Mouse (Mus musculus) colon, adult 2 months (tissue): ENCODE results near the gene Gpr61. TPM values are rescaled to one million over a fixed set of nuclear protein-coding genes. Genes with fewer than 3 reads are reported as not detected.

Experiments
- polyA plus RNA-seq: library from polyadenylated mRNA; depleted of rRNA; stranded (reverse); fragments of >200 nt; gene quantifications from 2 replicates; pipeline ENCODE4 v1.2.3, GENCODE M21; 2012; rRNA removed

The Gpr61 gene
- 0.07 and 0.09 TPM in 2 replicates for polyA plus RNA-seq

GRCm38 (mm10) chr3:108154656-108155055, at the start of gene Gpr61:
Gene Gpr61 (minus strand): TSS chr3:108154882.

DNA sequence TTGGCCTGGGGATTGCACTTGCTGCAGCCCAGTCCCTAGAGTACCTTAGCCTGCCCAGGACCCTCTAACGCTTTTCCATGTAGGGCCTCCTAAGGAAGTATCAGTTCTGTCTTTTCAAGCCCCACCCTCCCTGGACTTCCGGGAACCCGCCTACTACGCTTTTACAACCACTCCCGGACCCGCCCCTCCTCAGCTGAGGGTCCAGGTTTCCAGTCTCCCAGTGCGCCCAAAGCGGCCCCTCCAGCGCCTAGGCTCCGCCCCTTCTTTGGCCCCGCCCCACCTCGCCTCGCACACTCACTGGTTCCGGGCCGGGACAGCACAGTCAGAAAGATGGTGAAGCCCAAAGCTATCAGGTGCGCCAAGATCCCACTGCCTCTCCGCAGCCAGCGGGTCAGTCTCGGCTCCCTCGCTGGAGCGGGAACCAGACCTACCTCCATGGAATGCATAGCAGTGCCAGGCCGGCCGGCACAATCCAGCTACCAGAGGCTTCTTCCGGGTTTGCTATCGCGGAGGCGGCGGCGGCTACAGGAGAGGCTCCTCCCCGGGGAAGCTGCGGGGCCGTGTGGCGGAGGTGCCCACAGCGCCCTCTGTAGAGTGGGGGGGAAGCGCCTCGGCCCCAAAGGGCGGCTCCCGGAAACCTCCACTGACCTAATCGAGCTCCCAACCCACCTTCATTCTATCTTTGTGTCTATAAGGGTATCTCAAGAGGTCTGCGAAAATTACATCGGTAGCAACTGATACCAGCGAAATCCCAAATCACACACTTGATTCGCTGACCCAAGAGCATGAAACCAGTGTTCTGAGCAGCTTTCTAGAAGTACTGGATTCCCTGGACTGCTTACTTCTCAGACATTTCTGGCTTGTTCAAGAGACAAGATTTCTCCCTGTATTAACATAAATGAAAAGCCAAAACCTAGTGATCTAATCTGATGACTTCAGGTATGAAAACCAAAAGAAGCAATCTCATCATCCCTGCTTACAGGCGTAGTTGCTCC, 45.9 kb upstream of the Gpr61 start, which contains the start of gene Cyb561d1:
Cyb561d1 (minus strand) TSS at position 884 of the 995 bp plus-strand sequence.

DNA sequence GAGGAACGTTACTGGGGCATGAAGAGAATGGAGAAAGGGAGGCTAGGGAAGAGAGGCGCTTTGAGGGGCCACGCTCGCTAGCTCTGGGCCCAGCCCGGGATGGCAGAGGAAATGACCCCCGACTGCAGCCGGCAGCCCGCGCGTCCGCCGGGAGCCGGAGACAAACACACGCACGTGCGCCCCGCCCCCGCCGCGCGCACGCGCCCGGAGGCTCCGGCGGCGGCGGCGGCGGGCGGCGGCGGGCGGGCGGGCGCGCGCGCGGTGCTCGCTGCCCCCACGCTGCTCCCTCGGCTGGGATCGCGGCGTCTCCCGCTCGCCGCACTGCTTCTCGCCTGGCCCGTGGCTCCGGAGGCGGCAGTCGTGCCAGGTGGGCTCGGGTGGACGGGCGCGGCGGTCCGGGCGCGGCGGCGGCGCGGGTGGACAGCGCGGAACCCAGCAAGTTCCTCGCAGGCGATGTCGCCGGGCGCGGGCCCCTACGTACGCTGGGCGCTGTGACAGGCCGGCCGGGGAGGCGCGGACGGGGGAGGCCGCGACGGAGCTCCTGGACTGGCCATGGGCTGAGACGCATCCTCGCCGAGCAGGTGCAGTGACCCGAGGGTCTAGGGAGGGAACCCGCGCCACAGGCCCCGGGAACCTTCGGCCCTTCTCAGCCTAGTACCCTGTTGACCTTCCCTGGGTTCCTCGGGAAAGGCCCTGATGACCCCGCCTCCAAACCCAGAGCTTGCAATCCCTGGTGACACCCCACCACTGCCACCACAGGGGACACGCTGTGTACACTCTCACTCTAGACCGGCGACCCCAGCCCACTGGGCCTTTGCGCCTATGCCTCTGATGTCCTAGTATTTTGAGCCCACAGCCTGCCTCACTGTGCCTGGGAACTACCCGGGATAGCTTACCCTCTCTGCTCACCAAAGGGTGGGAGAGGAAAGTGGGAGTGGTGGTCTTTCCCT, 31.7 kb upstream of the Gpr61 start, which contains the start of gene Amigo1:
Amigo1 (plus strand) TSS at position 238 of the 950 bp plus-strand sequence.

GRCm38 (mm10) chr3:108145534-108146445, 8.9 kb downstream of the Gpr61 start, which contains the start of gene Gnai3:
Gene Gnai3 (minus strand): TSS chr3:108146146.

Other genes starting within 250 kb of the Gpr61 start
- 10.9 and 11.1 TPM in 2 replicates for gene Gstm7, start 223.1 kb downstream of the Gpr61 start, polyA plus RNA-seq
- gene Gstm6, start 211.1 kb downstream of the Gpr61 start, polyA plus RNA-seq = 7.4 and 10.8 TPM in 2 replicates
- 36.5 and 50.1 TPM in 2 replicates for gene Gstm3, start 185.6 kb downstream of the Gpr61 start, polyA plus RNA-seq
- gene Gstm2, start 168.4 kb downstream of the Gpr61 start, polyA plus RNA-seq = 102 and 107 TPM in 2 replicates
- 766 and 864 TPM in 2 replicates for gene Gstm1, start 136.9 kb downstream of the Gpr61 start, polyA plus RNA-seq
- 12.6 and 14.9 TPM in 2 replicates for gene Gstm4, start 110.0 kb downstream of the Gpr61 start, polyA plus RNA-seq
- 141 and 154 TPM in 2 replicates for gene Ampd2, start 68.2 kb downstream of the Gpr61 start, polyA plus RNA-seq
- 2.2 and 2.3 TPM in 2 replicates for gene Gnat2, start 62.1 kb downstream of the Gpr61 start, polyA plus RNA-seq
- gene Gnai3, start 8.7 kb downstream of the Gpr61 start, polyA plus RNA-seq = 15.0 and 19.4 TPM in 2 replicates
- gene Amigo1, start 31.5 kb upstream of the Gpr61 start, polyA plus RNA-seq = 34.4 and 35.8 TPM in 2 replicates
- gene Cyb561d1, start 46.3 kb upstream of the Gpr61 start, polyA plus RNA-seq = 10.4 and 13.1 TPM in 2 replicates
- 5.9 and 7.4 TPM in 2 replicates for gene Atxn7l2, start 56.1 kb upstream of the Gpr61 start, polyA plus RNA-seq
- 0.66 and 0.67 TPM in 2 replicates for gene Sypl2, start 71.8 kb upstream of the Gpr61 start, polyA plus RNA-seq
- gene Psma5, start 102.0 kb upstream of the Gpr61 start, polyA plus RNA-seq = 22.6 and 23.4 TPM in 2 replicates
- gene Sort1, start 129.2 kb upstream of the Gpr61 start, polyA plus RNA-seq = 105 and 121 TPM in 2 replicates
- gene Mybphl, start 210.0 kb upstream of the Gpr61 start, polyA plus RNA-seq = not detected in 2 replicates
- gene Psrc1, start 229.0 kb upstream of the Gpr61 start, polyA plus RNA-seq = 4.6 and 4.7 TPM in 2 replicates